Mouse (Mus musculus): Measurements from ENCODE around the gene Flad1. TPM values are rescaled to one million over a fixed set of nuclear protein-coding genes. Genes with fewer than 3 reads are reported as not detected.
A peak's percentile ranks its signal among the peaks of the same experiment; 100 is the strongest.

Gene Flad1
- total and polyA plus RNA-seq, 2 experiments from 2014 or later = 31.5 to 34.9 TPM

DNA sequence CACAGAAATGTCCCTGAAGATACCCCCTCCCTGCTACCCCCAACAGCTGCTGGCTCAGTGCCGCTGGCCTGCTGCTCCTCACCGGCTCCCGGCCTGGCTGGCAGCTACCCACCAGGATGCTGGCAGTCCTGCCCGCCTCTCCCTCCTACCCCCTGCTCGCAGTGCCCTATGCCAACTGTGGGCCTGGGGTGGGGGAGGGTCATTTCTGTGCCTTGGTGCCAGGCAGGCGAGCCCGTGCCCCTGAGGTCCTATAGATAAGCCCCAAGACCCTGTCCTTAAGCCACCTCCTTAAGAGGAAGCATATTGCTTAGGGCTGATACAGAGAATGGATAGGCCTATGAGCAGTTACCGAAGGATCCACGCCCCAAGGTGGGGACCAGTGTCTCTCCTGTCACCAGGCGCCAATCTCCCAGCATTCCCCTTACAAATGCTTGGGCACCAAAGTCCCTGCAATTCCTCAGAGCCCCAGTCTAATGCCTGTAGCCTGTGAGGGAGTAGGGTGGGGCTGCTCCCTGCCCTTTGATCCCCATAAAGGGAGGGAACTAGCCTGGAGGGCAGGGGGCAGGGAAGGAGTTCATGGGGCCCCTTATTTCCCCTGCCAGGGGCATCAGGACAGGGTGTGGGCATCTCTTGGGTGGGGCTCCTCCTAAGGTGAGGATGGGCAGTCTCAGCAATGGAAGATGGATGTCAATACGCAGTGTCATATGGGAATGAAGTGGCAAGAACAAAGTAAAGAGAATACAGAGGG is 23.4 kb downstream of the Flad1 start:
- TF ChIP-seq CTCF (IDR thresholded peaks at IDR 0.05; ENCODE audit: low read depth) = no peak
- Histone ChIP-seq H3K27me3 (ENCODE audit: insufficient read depth, low read length) (no peaks in the 10 kb centered on the region; the same call in 1 of the 2 replicates), H3K4me2 (ENCODE audit: low read depth) (no peak overlapping the region), H3K36me3 (ENCODE audit: insufficient read depth) (no peaks in the 10 kb centered on the region), H3K4me1 (ENCODE audit: insufficient read depth) (peaks cover 20% of the 10 kb centered on the region), H3K9ac (no peak overlapping the region), H3K9me3 (ENCODE audit: low read length) (no peaks in the 10 kb centered on the region), H3K27ac (ENCODE audit: low read depth, low read length) (no peak overlapping the region), H3K4me3 (ENCODE audit: low read depth, low read length) (no peak overlapping the region)
- WGBS = 53% methylated on average over 11 of the region's 11 CpGs
- DNase-seq (no peak), ATAC-seq (peak; percentile 23; the same call in 1 of the 2 replicates)

DNA sequence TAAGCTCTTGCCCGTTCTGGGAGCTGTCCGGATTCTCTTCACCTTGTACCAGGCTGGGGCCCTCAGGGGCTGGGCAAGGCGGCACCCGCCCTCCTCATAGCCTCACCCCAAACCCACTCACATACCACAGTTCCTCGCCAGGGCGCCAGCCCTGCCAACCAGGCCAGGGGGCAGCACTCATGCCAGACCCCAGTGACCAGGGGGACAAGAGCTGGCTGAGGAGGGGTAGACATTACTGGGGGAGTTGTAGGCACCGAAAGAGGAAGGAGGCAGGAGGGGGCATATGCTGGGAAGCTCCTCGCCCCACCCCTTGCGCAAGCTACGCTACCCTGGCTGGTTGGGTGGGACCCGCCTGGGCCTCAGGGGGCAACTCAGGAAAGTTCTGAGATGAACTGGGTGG is 24.0 kb downstream of the Flad1 start:
- TF ChIP-seq CTCF (IDR thresholded peaks at IDR 0.05; ENCODE audit: low read depth) = peak; percentile 17; the same call in 1 of the 2 replicates
- Histone ChIP-seq H3K4me3 (ENCODE audit: low read depth, low read length) (no peak overlapping the region), H3K27me3 (ENCODE audit: insufficient read depth, low read length) (no peaks in the 10 kb centered on the region; the same call in 1 of the 2 replicates), H3K9ac (no peak overlapping the region), H3K36me3 (ENCODE audit: insufficient read depth) (no peaks in the 10 kb centered on the region), H3K9me3 (ENCODE audit: low read length) (no peaks in the 10 kb centered on the region), H3K4me2 (ENCODE audit: low read depth) (no peak overlapping the region), H3K27ac (ENCODE audit: low read depth, low read length) (no peak overlapping the region), H3K4me1 (ENCODE audit: insufficient read depth) (peaks cover 17% of the 10 kb centered on the region)
- 70% methylated on average over 11 of the region's 11 CpGs for WGBS
- DNase-seq = no peak
- 0 out of 2 replicates have a peak, but pooled peaks have one; percentile 15 for ATAC-seq

DNA sequence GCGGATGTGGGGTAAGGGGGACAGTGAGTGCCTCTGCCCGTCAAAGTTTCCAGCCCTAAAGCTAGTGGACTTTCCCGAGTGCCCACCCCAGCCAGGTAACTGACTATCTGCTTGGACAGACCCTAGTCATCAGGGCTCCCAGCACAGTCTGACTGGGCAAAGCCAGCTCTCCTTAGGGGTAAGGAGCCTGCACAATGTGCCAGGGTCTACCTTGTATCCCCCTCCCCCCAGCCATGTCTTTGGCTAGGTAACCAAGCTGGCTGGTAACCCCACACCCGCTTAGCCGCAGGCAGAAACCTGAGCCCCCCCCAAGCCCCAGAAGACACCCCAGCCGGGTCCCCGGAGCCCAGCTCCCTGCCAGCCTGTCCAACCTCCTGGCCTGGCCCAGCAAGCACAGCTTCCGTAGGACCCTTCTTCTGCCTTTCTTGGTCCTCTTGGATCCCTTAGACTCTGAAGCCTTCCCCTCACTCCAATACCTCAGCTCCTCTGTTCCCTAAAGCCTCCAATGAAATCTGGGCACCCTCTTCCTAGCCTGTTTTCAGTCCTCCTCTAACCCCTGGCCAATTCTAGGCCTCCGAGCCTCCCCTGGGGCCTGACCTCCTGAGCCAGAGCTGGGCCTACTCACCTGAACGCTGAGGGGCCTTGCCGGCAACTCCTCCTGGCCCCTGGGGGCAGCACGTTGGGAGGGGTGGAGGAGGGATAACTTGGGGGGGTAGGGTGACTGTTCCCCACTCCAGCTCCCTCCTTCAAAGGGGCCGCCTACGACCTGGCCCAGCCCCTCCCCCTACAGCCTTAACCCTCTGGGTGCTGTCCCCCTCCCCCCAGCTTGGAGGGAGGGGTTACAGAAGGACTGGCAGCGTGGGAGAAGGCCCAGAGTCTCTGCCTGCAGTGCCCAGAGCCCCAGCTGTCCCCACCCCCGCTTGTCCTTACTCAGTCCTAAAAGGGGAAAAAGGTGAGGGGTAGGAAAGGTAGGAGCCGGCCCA is 24.9 kb downstream of the Flad1 start:
- Histone ChIP-seq H3K27ac (ENCODE audit: low read depth, low read length) (no peak overlapping the region), H3K4me3 (ENCODE audit: low read depth, low read length) (no peak overlapping the region), H3K9ac (no peak overlapping the region), H3K27me3 (ENCODE audit: insufficient read depth, low read length) (no peaks in the 10 kb centered on the region), H3K4me1 (ENCODE audit: insufficient read depth) (peaks cover 9% of the 10 kb centered on the region), H3K36me3 (ENCODE audit: insufficient read depth) (no peaks in the 10 kb centered on the region), H3K4me2 (ENCODE audit: low read depth) (no peak overlapping the region), H3K9me3 (ENCODE audit: low read length) (no peaks in the 10 kb centered on the region)
- TF ChIP-seq CTCF (IDR thresholded peaks at IDR 0.05; ENCODE audit: low read depth) = no peak
- ATAC-seq = no peak
- DNase-seq = no peak
- WGBS = 56% methylated on average over 17 of the region's 17 CpGs

DNA sequence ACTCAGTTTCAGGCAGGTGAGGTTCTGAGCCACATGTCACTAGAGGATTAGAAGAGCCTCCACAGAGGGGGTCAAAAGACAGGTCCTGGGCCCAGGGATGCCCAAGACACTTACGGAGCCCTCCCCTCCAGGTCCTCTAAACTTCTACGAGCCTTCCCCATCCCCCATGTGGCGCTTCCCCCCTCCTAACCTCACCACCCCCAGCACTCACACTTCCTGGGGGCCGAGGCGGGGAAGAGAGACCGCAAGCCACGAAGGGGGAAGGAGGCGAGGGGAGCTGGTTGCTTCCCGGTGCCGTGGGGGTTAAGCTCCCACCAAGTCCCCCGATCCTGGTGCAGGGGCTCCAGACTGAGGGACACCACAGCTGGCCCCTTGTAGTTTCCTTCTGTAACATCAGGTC is 26.2 kb downstream of the Flad1 start:
- DNase-seq (no peak), ATAC-seq (no peak)
- no peak overlapping the region for H3K4me2 ChIP-seq (ENCODE audit: low read depth)
- H3K36me3 ChIP-seq (ENCODE audit: insufficient read depth) = no peaks in the 10 kb centered on the region
- H3K9me3 ChIP-seq (ENCODE audit: low read length) = no peaks in the 10 kb centered on the region
- no peak for TF ChIP-seq CTCF (IDR thresholded peaks at IDR 0.05; ENCODE audit: low read depth)
- no peaks in the 10 kb centered on the region for H3K27me3 ChIP-seq (ENCODE audit: insufficient read depth, low read length)
- no peaks in the 10 kb centered on the region for H3K4me1 ChIP-seq (ENCODE audit: insufficient read depth)
- WGBS = 49% methylated on average over 11 of the region's 11 CpGs
- no peak overlapping the region for H3K4me3 ChIP-seq (ENCODE audit: low read depth, low read length)
- no peak overlapping the region for H3K27ac ChIP-seq (ENCODE audit: low read depth, low read length)
- no peak overlapping the region for H3K9ac ChIP-seq

DNA sequence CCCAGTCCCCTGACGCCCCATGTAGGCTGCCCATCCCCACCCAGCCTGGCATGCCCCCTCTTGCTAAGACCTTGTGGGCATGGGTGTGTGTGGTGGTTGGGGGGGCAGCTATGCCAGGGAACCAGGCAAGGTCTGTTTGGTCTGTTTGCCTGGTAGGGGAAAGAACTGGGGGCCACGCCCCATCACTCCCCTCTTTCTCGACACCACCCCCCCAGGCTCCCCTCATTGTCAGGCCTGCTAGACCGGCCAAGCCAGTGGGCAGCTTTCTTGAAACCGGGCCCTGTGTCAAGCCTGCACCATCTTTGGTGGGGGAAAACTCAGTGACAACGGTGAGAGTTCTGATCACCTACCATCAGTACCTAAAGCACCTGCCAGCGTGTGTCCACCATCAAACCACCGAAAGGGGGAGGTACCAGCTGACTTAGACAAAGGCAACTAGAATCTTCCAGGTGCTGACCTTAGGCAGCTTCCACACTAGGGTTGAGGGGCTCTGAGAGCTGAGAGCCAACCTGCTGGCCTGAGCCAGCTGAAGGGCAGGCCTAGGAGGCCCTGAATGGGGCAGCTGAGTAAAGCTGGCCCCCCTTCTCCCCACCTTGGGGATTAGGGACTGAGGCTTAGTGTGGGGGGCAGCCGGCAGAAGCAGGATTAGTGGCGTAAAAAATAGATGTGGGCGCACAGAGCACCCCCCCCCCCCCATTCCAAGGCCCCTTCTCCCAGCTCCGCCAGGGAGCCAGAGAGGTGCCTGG is 27.2 kb downstream of the Flad1 start:
- H3K9ac ChIP-seq = no peak overlapping the region
- no peaks in the 10 kb centered on the region for H3K36me3 ChIP-seq (ENCODE audit: insufficient read depth)
- H3K4me2 ChIP-seq (ENCODE audit: low read depth) = no peak overlapping the region
- no peaks in the 10 kb centered on the region for H3K4me1 ChIP-seq (ENCODE audit: insufficient read depth)
- no peak overlapping the region for H3K27ac ChIP-seq (ENCODE audit: low read depth, low read length)
- H3K9me3 ChIP-seq (ENCODE audit: low read length) = no peaks in the 10 kb centered on the region
- 54% methylated on average over 12 of the region's 12 CpGs for WGBS
- DNase-seq = no peak
- no peak for ATAC-seq
- no peaks in the 10 kb centered on the region for H3K27me3 ChIP-seq (ENCODE audit: insufficient read depth, low read length)
- TF ChIP-seq CTCF (IDR thresholded peaks at IDR 0.05; ENCODE audit: low read depth) = no peak
- no peak overlapping the region for H3K4me3 ChIP-seq (ENCODE audit: low read depth, low read length)

DNA sequence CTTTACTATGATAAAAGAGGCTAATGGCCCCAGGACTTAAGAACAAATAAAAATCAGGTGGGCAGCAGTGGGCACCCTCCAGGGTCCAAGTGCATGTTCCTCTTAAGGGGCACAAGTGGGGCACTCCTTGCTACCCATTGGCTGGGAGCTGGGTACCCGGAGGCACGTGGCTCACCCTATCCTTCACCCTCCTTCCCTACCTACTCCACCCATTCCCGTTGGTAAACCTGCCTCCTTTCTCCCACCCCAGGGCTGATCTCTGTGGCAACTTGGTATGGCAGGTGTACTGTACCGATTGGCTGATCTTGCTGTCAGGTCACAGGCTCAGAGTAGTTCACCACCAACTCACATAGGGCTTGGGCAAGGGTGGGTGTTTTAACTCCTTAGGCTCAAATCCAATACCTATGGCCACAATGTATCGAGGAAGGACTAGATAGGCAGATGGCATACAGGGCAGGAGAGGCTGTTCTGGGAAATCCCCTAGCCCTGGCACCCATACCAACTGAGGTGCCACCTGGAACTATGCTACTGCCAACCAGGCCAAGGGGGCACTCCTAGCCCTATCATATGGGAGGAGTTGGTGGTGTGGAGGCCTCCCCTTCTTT is 27.9 kb downstream of the Flad1 start:
- H3K4me2 ChIP-seq (ENCODE audit: low read depth) = no peak overlapping the region

More for the DNA sequence above, 27.9 kb downstream of the Flad1 start:
- no peak overlapping the region for H3K27ac ChIP-seq (ENCODE audit: low read depth, low read length)
- TF ChIP-seq CTCF (IDR thresholded peaks at IDR 0.05; ENCODE audit: low read depth) = no peak
- H3K27me3 ChIP-seq (ENCODE audit: insufficient read depth, low read length) = no peaks in the 10 kb centered on the region
- H3K9me3 ChIP-seq (ENCODE audit: low read length) = no peaks in the 10 kb centered on the region
- H3K36me3 ChIP-seq (ENCODE audit: insufficient read depth) = no peaks in the 10 kb centered on the region
- 81% methylated on average over 5 of the region's 5 CpGs for WGBS
- H3K4me3 ChIP-seq (ENCODE audit: low read depth, low read length) = no peak overlapping the region
- ATAC-seq (no peak), DNase-seq (no peak)
- H3K9ac ChIP-seq = no peak overlapping the region
- no peaks in the 10 kb centered on the region; the same call in 1 of the 2 replicates for H3K4me1 ChIP-seq (ENCODE audit: insufficient read depth)
